Mouse (Mus musculus): ENCODE results near the gene Zfand3.

The Zfand3 gene

DNA sequence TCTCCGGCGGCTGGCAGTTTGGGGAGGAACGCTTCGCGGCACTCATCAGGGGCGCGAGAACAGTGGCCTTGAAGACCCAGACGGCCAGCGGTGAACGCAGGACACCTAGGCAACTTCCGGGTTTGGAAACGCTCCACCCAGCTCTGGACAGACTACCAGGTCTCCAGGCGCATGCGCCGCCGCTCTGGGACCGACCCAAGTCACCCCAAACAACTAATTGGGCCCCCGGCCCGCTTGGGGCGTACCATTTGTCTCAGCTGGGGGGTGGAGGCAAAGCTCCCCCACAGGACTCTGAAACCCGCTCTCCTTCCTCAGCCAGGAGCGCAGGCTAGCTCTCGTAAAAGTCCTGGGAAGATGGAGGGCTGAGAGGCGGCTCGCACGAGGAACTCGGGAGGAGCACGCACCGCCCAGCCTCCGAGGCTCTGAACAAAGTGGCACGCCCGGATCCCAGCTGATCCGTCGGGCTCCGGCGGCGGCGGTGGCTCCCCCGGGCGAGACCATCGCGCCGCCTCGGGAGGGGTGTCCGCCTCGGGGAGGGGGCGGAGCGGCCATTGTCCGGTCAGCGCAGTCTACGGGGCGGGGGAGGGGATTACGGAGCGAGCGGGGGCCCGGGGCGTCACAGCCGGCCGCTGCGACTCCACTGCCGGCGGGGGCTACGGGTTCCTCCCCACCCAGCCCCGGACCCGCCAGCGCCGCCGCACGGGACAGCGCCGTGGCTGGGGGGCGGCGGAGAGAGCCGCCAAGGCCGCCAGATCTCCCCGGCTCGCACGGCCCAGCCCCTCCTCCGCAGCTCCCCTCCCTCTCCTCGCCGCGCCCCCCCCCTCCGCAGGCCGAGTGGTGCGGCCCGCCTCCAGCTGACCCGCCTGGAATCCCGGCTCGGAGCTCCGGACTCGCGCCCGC lies at the start of gene Zfand3:
TSS of gene Zfand3 (plus strand) at position 531 of the 900 bp plus-strand sequence.
- DNase-seq (ENCODE audit: low spot score) = peak; percentile 95

DNA sequence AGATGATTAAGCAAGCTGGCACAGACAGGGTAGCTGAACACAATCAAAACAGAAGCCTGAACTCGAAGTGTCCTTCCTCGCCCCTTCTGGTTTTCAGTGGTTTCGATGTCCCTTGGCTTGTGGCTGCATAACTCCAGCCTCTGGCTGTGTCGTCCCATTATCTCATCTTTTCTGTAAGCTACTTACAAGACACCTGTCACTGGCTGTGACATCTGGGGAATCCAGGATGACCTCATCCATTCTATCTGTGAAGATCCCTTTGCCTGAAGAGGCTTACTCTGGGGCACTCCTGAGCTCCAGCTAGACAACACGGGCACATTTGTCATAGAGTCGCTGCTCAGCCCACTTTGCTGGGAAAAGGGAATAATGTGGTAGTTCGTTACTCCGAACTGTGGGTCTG lies 48.7 kb upstream of the Zfand3 start:
- DNase-seq (ENCODE audit: low spot score) = no peak

DNA sequence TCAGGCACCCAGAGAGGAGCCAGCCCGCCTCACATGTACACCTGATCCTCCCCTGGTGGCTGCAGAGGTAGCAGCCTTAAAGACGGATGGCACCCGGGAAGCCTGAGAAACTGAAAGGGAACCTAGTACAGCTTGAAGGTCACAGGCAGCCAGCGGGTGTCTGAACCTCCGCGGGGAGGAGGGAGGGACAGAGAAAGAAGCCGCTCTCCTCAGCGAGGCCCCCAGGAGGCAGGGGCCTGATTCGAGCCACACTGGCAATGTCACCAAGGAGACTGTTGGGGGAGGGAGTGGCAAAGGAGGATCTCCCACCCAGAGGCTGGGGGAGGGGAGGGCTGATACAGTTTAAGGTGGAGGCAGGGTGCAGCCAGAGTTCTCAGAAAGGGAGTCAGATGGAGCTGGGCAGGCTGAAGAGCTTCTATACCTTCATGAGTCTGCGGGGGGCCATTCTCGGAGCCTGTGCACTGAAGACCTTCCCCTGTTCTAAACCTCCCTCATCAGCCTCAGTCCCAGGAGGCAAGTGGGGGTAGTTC lies 40.7 kb upstream of the Zfand3 start:
- peak; percentile 49 for DNase-seq (ENCODE audit: low spot score)

DNA sequence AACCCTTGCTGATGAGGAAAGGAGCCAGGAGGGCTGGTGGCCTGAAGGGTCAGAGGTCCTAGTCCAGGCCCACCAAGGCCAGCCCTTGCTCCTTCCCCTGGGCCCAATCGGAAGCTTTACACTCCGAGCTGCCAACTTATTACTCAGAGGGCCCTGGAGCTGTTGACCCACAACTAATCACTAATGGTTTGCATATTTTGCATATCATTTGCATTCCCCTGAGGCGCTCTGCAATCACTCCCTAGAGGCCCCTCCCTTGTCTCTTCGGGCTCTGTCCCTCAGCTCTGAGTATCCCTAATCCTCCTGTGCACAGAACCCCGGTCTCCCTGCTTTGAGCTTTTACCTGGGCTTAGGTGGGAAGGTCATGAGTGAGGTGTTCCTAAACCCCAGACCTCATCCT lies 39.0 kb upstream of the Zfand3 start:
- no peak for DNase-seq (ENCODE audit: low spot score)

DNA sequence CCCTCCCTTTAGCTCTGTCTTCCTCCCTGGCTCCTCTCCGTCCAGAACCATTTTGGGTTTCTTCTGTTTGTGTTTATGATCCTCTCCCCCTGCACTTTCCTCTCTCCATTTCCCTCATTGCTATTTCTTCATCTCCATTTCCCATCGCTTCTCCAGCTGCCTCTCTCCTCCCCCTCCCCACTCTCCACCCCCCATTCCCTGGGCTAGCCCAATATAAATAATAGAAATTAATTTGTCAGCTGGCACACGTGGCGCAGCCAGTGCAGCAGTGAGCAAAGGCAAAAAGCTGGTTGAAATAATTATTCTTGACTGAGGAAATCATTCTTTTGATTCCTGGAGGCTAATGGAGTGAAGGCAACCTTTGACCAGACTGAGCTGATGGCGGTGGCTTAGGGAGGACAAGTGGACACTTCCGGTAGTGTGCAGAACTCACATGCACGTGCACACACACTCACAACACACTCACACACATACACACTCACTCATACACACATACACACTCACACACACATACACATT lies 34.4 kb upstream of the Zfand3 start, which contains the start of gene Mdga1:
TSS of gene Mdga1 (minus strand) at position 51 of the 519 bp plus-strand sequence.
- no peak for DNase-seq (ENCODE audit: low spot score)

DNA sequence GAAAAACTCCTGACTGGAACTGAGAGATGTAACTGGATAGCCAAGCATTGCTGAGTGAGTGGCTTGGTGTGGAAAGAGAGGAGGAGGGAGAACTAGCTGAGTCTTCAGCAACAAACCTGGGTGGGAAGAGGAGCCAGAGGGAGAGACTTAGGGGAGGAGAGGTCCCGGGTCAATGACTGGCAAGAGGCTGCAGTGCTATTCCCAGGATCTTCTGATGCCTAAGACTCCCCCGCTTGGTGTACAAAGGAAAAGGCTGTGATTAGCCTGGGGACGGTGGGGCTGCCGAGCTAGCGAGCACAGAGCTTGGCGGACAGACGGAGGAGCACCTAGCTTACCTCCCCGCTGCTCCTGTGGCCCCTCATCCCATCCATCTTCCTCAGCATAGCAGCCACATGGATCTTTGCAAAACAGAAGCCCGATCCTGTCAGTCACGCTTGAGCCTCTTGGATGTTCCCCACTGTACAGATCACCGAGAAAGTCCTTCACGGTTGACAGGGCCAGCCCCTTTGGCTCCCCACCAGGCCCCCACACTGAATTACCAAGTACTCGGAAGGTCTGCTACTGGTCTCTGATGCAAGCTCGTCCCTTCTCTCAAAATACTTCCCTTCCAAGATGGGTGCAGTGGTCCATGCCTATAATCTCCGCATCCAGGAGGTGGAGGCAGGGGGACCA lies 32.6 kb upstream of the Zfand3 start:
- no peak for DNase-seq (ENCODE audit: low spot score)

DNA sequence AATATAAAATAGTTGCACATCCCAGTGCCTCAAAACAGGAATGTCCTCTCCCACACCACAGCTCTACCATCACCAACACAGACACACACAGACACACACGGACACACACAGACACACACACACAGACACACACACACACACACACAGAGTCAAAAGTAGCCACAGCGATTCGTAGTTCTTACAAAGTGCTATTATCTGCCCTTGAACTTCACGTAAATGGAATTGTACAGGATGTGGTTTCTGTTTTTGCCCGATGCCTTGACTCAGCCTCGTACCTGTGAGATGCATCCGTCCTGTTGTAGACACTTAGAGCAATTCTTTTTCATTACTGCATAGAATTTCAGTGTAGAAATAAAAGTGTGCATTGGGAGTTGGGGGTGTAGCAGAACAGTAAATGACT lies 31.3 kb upstream of the Zfand3 start:
- DNase-seq (ENCODE audit: low spot score) = no peak

DNA sequence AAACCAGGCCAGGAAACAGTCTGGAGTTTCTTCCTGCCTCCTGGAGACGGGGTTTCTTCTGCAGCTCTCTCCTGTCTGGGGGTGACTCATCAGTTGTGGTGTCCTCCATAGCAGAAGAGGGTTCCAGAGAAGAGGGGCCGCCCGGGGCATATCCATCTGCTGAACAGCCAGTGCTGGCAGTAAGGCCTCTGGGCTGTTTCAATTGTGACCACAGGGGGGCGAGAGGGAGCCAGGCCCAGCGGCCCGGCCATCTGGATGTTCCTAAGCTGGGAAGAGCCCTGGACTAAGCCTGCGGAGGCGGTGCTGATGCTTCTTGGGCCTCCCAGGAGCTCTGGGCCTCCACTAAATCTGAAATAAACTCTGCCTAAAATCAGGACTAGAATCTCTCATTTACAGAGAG lies 28.8 kb upstream of the Zfand3 start:
- peak; percentile 86 for DNase-seq (ENCODE audit: low spot score)

DNA sequence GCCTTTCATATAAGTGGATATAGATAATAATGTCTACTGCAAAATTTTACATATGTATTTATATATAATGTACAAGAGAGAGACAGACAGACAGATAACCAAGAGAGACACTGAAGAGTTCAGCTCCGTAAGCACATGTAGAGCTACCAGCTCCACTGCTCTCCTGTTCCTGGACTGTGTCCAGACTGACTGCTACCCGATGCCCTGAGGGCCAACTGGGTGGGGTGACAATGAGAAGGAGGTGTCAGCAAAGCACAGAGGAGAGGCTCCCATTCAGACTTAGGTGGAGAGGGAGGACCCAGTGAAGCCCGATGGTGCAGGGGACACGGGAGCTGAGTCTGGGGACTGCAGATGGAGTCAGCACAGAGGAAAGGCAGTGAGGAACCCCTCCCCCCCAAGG lies 25.5 kb upstream of the Zfand3 start:
- no peak for DNase-seq (ENCODE audit: low spot score)

DNA sequence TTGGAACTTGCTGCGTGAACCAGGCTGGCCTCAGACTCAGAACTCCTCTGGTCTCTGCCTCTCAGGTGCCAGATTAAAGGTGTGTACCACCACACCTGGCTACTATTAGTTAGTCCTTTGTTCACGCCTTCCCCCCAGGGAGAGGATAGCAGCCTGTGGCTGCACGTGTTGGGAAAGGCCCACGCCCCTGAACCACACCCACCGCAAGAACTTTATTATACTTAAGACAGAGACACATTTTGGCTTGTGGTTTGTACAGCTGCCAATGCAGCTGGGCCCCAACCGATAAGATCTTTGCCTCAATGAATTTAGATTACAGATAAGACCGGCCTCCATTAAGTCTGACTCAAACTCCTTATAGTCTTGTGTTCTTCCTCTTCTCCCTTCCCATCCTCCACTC lies 24.7 kb upstream of the Zfand3 start:
- no peak for DNase-seq (ENCODE audit: low spot score)

DNA sequence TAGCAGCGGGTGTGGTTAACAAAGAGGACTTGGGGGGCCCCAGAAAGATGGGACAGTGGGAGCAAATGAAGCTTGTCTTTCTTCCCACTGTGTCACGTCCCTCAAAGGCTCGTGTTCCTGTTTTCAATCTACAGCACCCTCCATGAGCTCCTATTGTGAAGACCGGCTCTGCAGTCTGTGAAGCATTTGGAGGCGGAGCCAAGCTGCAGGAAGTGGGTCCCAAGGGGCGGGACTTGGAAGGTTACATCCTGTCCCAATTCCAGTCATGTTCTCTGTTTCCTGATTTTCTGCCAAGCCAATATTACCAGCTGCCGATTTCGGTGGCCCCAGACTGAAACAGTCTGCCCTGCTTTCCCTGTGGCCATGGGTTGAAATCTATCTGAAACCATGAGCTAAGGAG lies 23.0 kb upstream of the Zfand3 start:
- no peak for DNase-seq (ENCODE audit: low spot score)

DNA sequence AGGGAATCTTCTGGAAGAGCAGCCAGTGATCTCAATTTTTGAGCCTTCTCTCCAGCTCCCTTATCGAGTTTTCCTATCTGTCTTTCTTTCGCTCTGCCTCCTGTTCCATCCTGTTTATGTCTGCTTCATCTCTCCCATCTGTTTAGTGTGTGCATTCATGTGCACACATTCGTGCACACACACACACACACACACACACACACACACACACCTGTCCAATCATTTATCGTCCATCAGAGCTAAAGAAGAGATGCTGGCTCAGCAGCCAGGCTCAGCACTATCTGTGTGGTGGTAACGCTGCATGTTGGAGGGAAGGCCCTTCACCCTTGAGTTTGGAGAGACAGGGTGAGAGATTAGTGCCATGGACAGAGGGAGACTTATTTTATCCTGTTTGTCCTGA lies 21.3 kb upstream of the Zfand3 start:
- DNase-seq (ENCODE audit: low spot score) = no peak

DNA sequence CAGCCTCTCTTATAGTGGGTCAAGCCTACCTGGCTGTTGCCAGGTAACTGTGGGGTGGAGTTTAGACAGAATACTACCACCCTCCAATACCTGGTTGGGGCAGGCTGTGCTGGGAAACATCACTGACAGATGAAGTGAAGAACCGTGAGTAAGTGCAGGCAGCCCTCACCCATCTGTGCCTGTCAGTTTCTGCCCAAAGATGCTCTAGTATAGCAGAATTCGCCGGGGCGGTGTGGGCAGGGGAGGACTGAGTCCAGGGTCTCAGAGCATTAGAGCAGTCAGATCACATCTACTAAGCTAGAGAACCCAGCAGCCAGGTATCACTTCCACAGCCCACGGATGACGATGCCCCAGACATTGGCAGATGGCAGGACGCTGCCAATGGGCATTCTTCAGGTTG lies 19.6 kb upstream of the Zfand3 start:
- DNase-seq (ENCODE audit: low spot score) = no peak

DNA sequence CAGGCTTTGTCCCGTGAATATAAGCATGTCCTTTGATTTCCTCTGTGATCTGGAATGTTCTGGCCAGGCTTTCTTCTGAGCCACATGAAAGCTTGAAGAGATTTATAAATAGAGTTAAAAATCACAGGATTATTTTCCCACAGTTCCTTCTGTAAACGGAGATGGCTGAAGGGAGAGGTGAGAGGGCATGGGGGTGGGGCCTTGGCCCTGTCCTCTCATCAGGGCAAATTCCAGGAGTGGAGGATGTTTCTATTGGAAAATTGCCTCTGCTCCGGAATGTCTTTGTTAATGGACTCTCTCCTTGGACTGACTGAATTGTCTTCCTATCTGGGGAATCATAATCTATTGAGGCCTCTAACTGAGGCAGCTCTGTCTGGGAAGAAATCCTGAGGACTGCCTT lies 19.0 kb upstream of the Zfand3 start:
- no peak for DNase-seq (ENCODE audit: low spot score)

DNA sequence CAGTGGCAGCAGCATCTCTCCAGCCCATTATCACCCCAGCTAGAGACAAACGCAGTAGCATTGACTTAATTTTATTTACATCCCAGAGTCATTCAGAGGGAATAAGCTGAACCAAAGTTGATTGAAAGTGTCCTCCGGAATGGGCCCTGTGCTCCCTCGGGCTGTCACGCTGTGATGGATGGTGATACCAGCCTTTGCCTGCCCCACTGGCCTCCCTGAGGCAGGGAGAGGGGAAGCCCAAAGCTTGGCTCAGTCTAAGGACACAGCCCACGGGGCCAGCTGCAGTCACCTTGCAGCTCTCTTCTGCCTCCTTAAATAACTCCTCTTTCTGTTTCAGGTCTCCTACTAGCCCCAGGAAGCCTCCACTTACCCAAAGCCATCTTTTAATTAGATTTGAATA lies 16.4 kb upstream of the Zfand3 start:
- DNase-seq (ENCODE audit: low spot score) = no peak

DNA sequence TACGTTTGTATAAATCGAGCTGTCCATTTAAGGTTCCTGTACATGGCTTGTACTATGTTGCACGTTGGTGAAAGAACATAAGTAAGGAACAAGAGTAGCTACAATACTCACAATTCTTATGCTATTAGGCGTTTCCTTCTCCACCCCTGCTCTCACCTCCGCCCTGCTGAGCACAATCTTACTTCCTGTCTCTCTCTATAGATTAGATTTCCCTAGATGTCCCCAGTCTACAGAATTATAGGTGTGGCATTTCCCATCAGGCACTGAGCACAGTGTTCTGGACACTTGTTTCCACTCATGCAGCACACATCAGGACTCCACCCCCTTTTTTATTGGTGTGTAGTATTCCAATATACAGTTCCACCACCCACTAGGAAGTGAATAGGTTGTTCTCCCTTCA lies 14.9 kb upstream of the Zfand3 start:
- DNase-seq (ENCODE audit: low spot score) = no peak

DNA sequence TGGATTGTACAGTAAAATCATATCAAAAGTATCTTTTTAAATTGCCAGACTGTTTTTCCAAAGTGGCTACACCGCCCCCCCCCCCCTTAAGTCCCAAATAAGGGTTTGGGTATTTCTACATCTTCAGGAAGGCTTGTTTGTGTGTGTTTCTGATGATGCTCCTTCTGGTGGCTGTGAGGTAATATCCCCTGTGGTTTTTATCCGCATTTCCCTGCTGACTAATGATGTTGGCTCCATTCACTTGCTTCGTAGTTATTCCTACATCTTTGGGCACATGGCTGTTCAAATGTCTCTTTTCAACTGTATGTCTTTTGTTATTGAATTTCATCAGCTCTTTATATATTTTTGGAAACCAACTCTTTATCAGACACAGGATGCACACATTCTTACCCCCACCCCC lies 14.4 kb upstream of the Zfand3 start:
- DNase-seq (ENCODE audit: low spot score) = no peak

DNA sequence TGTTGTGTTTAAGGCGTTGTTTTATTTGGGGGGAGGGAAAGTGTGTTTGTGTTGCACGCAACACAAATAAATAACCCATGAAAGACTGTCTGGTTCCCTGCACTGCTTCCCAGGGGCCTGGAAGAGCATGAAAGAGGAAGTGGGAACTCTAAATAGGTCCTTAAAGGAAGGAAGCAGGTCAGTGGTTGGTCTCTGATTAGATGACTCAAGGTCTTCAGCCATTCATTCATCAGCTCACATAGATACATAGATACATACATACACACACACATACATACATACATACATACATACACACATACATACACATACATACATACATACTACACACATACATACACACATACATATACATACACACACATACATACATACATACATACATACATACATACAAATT lies 13.7 kb upstream of the Zfand3 start:
- no peak for DNase-seq (ENCODE audit: low spot score)

DNA sequence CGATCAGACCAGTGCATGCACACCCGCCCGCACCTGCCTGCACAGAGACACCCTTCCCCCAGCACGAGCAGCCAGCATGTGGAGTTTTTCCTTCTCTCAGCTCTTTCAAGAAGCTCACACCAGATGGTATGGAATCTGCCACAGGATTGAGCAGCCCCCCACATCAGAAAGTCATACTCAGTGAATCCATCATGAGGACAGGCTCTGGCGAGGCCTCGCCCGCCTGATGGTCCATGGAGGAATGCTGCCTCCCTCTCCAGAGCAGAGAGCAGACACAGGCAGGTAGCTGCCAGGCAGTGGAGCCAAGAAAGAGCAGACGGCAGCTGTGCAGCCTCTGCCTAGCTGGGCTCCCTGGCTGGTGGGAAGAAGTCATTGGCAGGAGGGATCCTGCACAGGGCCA lies 11.0 kb upstream of the Zfand3 start:
- no peak for DNase-seq (ENCODE audit: low spot score)

DNA sequence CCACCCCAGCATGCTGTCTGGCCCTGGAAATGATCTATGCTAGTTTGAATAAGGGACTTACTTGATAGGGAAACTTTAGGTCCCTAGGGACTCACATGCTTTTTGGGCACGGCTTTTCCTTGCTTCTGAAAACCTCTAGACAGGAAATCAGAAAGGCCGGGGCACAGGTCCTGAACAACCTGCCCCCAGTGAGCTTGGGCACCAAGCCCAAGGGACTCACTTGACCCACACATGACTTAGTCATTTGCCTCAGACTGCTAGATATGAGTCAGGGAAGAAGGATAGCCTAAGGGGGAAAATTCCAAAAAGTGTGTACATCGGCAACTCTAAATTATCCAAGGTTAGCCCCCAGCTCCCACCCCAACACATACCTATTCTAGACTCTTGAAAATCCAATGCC lies 10.5 kb upstream of the Zfand3 start:
- DNase-seq (ENCODE audit: low spot score) = no peak

DNA sequence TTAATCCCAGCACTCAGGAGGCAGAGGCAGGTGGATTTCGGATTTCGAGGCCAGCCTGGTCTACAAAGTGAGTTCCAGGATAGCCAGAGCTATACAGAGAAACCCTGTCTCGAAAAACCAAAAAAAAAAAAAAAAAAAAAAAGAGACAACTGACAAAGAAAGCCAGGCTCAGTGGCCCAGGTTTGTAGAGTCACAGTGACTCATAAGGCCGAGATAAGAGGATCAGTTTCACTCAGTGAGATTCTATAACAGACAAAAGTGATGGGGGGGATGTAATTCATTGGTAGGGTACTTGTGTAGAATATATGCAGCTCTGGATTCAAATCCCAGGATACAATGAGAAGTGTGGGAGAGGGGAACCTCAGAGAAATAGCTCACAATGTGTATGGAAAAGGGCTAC lies 10.1 kb upstream of the Zfand3 start:
- DNase-seq (ENCODE audit: low spot score) = no peak

DNA sequence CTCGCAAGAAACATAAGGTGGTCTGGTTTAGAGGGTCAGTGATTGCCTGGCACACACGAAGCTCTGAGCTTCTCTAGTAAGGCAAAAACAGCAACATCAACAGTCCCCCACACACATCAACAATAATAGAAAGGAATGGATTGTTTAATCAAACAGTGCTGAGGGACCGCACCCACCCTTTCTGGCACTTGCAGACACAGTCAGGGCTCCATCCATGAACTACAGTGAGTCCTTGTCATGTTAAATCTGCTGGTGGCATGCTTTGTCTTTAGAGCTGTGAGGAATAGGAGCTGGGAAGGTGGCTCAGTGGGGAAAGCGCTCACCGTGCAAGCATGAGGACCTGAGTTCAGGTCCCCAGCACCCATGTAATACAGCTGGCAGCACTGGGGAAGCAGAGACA lies 8.5 kb upstream of the Zfand3 start:
- no peak for DNase-seq (ENCODE audit: low spot score)

DNA sequence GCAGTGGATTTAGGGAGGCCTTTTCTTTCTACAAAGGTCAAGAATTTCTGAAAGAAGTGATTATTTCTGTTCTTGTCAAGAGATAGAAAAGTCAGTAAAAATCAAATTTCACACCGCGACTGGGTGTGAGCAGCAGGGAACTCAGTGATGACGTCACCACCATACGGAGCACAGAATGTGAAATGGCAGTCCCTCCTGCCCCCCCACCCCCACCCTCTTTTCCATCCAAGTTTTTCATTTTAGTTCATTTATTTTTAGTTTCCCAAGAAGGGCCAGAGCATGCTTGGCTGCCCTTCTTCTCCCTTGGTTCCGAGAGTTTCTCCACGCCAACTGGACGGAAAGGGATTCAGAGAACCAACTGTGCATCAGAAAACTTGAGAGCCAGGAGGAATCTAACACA lies 6.8 kb upstream of the Zfand3 start:
- DNase-seq (ENCODE audit: low spot score) = no peak

All from ovary, postnatal 36 days (tissue).